Mouse (Mus musculus) heart, adult 2 months (tissue): ENCODE data around the gene Slc25a25. TPM values are rescaled to one million over a fixed set of nuclear protein-coding genes. Genes with fewer than 3 reads are reported as not detected.

Experiments
- DNase-seq, 2 experiments: peaks; one replicate each; pipeline ENCODE4 v3.0.0; 2021
- H3K27ac ChIP-seq: fragments of 200-600 bp; 2 replicates; pipeline ENCODE4 v1.8.1; 2022
- H3K27me3 ChIP-seq: fragments of 200-500 bp; 2 replicates; pipeline ENCODE4 v1.6.1; 2012; ENCODE audit warnings: mild to moderate bottlenecking, low read length, inconsistent platforms, mixed read lengths; ENCODE audit not compliant: control insufficient read depth, insufficient read depth
- H3K36me3 ChIP-seq: fragments of 200-500 bp; 2 replicates; pipeline ENCODE4 v1.6.1; 2012; ENCODE audit warnings: low read length, inconsistent platforms; ENCODE audit not compliant: control insufficient read depth, insufficient read depth
- H3K4me1 ChIP-seq: fragments of 200-500 bp; 2 replicates; pipeline ENCODE4 v1.6.1; 2011; ENCODE audit warnings: low read length; ENCODE audit not compliant: control insufficient read depth, insufficient read depth
- H3K4me3 ChIP-seq: fragments of 200-600 bp; 2 replicates; pipeline ENCODE4 v1.8.1; 2022
- H3K79me2 ChIP-seq: fragments of 200-500 bp; replicated peaks from 2 replicates; pipeline ENCODE4 v1.6.1; 2012; ENCODE audit warnings: mild to moderate bottlenecking, inconsistent platforms, low read length, moderate library complexity, mixed read lengths; ENCODE audit not compliant: control insufficient read depth, insufficient read depth
- H3K9ac ChIP-seq: fragments of 200-500 bp; 2 replicates; pipeline ENCODE4 v1.6.1; 2012; ENCODE audit warnings: low read depth, mild to moderate bottlenecking, control low read depth, inconsistent platforms, low read length, mixed read lengths
- CTCF ChIP-seq: fragments of 200-600 bp; IDR thresholded peaks from 2 replicates; pipeline ENCODE4 v1.8.1; 2022; ENCODE audit warnings: antibody characterized with exemption, mild to moderate bottlenecking, moderate library complexity
- EP300 ChIP-seq: fragments of 200-500 bp; IDR thresholded peaks from 2 replicates; pipeline ENCODE4 v1.6.1; 2011; ENCODE audit warnings: low read depth, low read length, control low read depth; ENCODE audit not compliant: insufficient read depth
- POLR2A ChIP-seq: fragments of 200-500 bp; IDR thresholded peaks from 2 replicates; pipeline ENCODE4 v1.6.1; 2011; ENCODE audit warnings: mild to moderate bottlenecking, low read depth, low read length, control low read depth; ENCODE audit not compliant: insufficient read depth
- WGBS: fragments of 180-500 bp; shearing (Covaris S2); methylation state at CpG from one replicate; pipeline ENCODE4 v1.1.7; 2018; 5-methylcytosine and 5-hydroxymethylcytosine counted together
- intact Hi-C: fragments of 180-260 bp; cut with DNase I; formaldehyde crosslinking; loops from one replicate; pipeline ENCODE4 v1.15.1; 2025
- polyA plus RNA-seq: library from polyadenylated mRNA; depleted of rRNA; stranded (reverse); fragments of >200 nt; gene quantifications from 2 replicates; pipeline ENCODE4 v1.2.3, GENCODE M21; 2012
- total RNA-seq, 2 experiments: library from RNA; stranded (reverse); gene quantifications; 2 replicates each; pipeline ENCODE4 v1.2.3; 2021

Gene Slc25a25
- total and polyA plus RNA-seq, 3 experiments = 5.7 to 10.1 (median 8.5) TPM

GRCm38 (mm10) chr2:32425568-32425967 is 25.7 kb downstream of the Slc25a25 start:
- Histone ChIP-seq H3K36me3 (peaks cover 3% of the 10 kb centered on the region; the same call in 1 of the 2 replicates), H3K27me3 (no peaks in the 10 kb centered on the region), H3K4me3 (no peak overlapping the region), H3K27ac (no peak overlapping the region), H3K4me1 (peaks cover 35% of the 10 kb centered on the region), H3K9ac (no peak overlapping the region), H3K79me2 (0 out of 2 replicates have a peak, but pooled peaks cover 2% of the 10 kb centered on the region)
- TF ChIP-seq EP300 (no peak), CTCF (no peak), POLR2A (no peak)
- intact Hi-C loops = loop anchor here (2.0 kb wide), 1 partner anchor 29 kb away; no protein-coding TSS in a partner anchor
- peak in 1 of 2 experiments; percentile 4 for DNase-seq
- 77% methylated on average over 5 of the region's 5 CpGs for WGBS

- no peak for TF ChIP-seq CTCF
- no peak for TF ChIP-seq EP300
- no peak for TF ChIP-seq POLR2A
- no peak for DNase-seq
- intact Hi-C loops = loop anchor here (2.0 to 5.0 kb wide), 2 partner anchors 28 to 63 kb away; no protein-coding TSS in a partner anchor
- Histone ChIP-seq H3K79me2 (no peaks in the 10 kb centered on the region), H3K27me3 (no peaks in the 10 kb centered on the region), H3K4me1 (peaks cover 30% of the 10 kb centered on the region), H3K9ac (no peak overlapping the region), H3K4me3 (no peak overlapping the region), H3K36me3 (0 out of 2 replicates have a peak, but pooled peaks cover 4% of the 10 kb centered on the region), H3K27ac (peak overlapping the region; percentile 94)
- WGBS = 27% methylated on average over 3 of the region's 3 CpGs
Measured at GRCm38 (mm10) chr2:32424796-32425195, 26.4 kb downstream of the Slc25a25 start.

DNA sequence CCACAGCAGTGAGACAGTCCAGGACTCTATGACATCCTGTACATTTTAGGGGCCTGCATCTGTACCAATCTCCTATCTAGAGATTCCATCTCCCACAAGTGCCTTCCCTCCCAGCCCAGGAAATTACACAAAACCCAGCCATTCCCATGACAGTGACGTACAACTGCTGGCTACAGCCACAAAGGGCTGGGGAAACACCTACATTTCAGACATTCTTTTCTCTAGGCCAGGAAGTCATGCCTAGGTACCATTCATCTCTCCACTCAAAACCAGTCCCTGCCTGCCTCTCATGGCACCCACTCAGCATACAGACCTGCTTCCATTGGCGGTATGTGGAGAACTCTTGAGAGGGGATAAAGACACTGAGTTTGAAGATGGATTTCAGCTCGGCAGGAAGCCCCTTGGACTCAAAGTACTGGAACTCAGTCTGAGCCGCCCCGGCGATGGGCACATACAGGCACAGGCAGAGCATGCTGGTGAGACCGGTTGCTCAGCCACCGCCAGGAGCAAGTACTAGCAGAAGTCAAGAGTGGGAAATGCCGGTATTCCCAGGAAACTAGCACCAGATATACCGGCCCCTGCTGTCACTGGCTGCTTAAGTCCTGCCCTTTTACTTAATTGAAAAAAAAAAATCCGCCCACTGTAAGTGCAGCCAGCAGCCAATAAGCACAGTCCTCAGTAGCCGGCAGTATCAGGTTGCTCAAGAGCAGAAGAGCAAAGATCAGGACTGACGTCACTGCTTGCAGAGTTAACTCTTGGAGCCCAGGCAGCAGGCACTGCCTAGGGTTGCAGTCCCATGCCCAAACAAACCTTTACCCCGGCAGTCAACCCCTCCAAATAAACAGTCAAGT is 27.5 kb downstream of the Slc25a25 start:
- H3K79me2 ChIP-seq = no peaks in the 10 kb centered on the region
- H3K4me3 ChIP-seq = peak overlapping the region; percentile 59
- intact Hi-C loops = loop anchor here (2.0 to 5.0 kb wide), 3 partner anchors 27 to 64 kb away; partner anchors contain the start of genes Naif1 and Slc25a25
- DNase-seq = peak; percentile 72 to 83
- H3K4me1 ChIP-seq = peaks cover 27% of the 10 kb centered on the region
- H3K27ac ChIP-seq = peak overlapping the region; percentile 94
- TF ChIP-seq EP300 (peak; percentile 83), CTCF (peak; percentile 35), POLR2A (peak; percentile 84)
- WGBS = 1% methylated on average over 14 of the region's 14 CpGs
- H3K27me3 ChIP-seq = no peaks in the 10 kb centered on the region
- H3K36me3 ChIP-seq = 0 out of 2 replicates have a peak, but pooled peaks cover 7% of the 10 kb centered on the region
- H3K9ac ChIP-seq = peak overlapping the region; percentile 63

- WGBS = 78% methylated on average over 6 of the region's 6 CpGs
- Histone ChIP-seq H3K4me3 (no peak overlapping the region), H3K36me3 (peaks cover 7% of the 10 kb centered on the region; the same call in 1 of the 2 replicates), H3K27ac (peak overlapping the region; percentile 8; the same call in 1 of the 2 replicates), H3K9ac (no peak overlapping the region), H3K27me3 (no peaks in the 10 kb centered on the region), H3K4me1 (peaks cover 20% of the 10 kb centered on the region), H3K79me2 (no peaks in the 10 kb centered on the region)
- peak in 1 of 2 experiments; percentile 37 for DNase-seq
- no peak for TF ChIP-seq POLR2A
- no peak for TF ChIP-seq CTCF
- TF ChIP-seq EP300 = no peak
- intact Hi-C loops = loop anchor here (2.0 to 5.0 kb wide), 2 partner anchors 29 to 65 kb away; partner anchors contain the start of genes Naif1 and Slc25a25
Measured at GRCm38 (mm10) chr2:32421851-32422251, 29.4 kb downstream of the Slc25a25 start.

DNA sequence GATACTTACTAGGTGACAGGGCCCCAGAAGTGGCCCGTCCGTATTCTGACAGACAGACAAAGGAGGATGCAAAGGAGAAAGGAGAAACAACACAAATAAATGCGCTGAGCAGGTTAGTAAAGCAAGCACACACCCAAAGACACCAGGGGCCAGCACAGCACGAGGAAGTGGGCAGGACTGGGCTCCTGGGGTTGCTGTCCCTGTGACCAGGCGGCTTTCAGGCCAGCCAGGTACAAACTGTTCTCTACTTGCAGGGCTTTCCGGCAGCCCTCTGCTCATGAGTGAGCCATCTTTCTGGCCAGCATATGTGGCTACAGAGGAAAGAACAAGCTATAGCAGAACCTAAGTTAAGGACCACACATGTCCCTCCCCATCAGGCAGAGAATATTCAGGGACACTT is 30.6 kb downstream of the Slc25a25 start:
- intact Hi-C loops = loop anchor here (5.0 kb wide), 1 partner anchor 67 kb away; no protein-coding TSS in a partner anchor

More for the DNA sequence above, 30.6 kb downstream of the Slc25a25 start:
- H3K79me2 ChIP-seq = no peaks in the 10 kb centered on the region
- no peak overlapping the region for H3K27ac ChIP-seq
- no peak overlapping the region for H3K4me3 ChIP-seq
- peaks cover 20% of the 10 kb centered on the region for H3K4me1 ChIP-seq
- TF ChIP-seq POLR2A = no peak
- TF ChIP-seq EP300 = 0 out of 2 replicates have a peak, but pooled peaks have one; percentile 19
- TF ChIP-seq CTCF = no peak
- peaks cover 7% of the 10 kb centered on the region; the same call in 1 of the 2 replicates for H3K36me3 ChIP-seq
- WGBS = 82% methylated on average over 6 of the region's 6 CpGs
- no peak overlapping the region for H3K9ac ChIP-seq
- no peaks in the 10 kb centered on the region for H3K27me3 ChIP-seq
- no peak for DNase-seq
